26 mouse cellular contexts compared by ENCODE assay signal in the genomic region with DNA sequence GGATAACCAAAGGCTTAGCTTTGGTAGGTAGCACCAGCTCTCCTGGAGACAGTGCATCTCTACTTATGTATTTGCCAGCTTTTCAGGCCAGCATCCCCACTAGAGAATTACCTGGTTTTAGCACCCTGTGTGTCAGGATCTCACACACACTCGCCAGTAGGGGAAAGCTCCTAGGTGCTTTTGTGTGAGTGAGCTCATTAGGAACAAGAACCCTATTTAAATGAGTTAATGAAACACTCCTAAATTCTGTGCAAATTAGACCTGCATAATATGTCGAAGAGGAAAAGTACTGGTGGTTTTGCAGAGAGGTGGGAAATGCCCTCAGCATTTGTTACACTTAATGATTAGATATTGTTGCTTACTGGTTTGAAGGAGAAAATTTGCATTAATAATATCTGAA.
"Had no signal": no experiment of that assay in that cellular context is flagged by ENCODE, and none has a peak within 500 bp of the region (broad histone marks: within the 10 kb centered on the region; RNA-seq: fewer than 3 reads in every experiment).

No protein-coding gene starts in this region.

- H3K4me2 ChIP-seq: heart, embryonic 12.5 days; hindbrain, embryonic 12.5 days; hindbrain, embryonic 14.5 days; intestine, embryonic 15.5 days; limb, embryonic 12.5 days; liver, embryonic 11.5 days; liver, embryonic 13.5 days had no signal

- H3K9me3 ChIP-seq: heart, embryonic 10.5 days; heart, embryonic 12.5 days; hindbrain, embryonic 10.5 days; hindbrain, embryonic 12.5 days; intestine, embryonic 15.5 days; limb, embryonic 10.5 days; limb, embryonic 12.5 days; liver, embryonic 13.5 days had no signal

- H3K4me3 ChIP-seq: gastrocnemius, adult 2 months; heart, embryonic 10.5 days; heart, embryonic 12.5 days; hindbrain, embryonic 10.5 days; hindbrain, embryonic 12.5 days; intestine, embryonic 15.5 days; layer of hippocampus, adult 2 months; left cerebral cortex, adult 2 months; limb, embryonic 10.5 days; limb, embryonic 12.5 days; liver, embryonic 13.5 days had no signal

- H3K36me3 ChIP-seq: heart, embryonic 10.5 days; heart, embryonic 12.5 days; hindbrain, embryonic 10.5 days; hindbrain, embryonic 12.5 days; intestine, embryonic 15.5 days; limb, embryonic 10.5 days; limb, embryonic 12.5 days; liver, embryonic 13.5 days had no signal

- ATAC-seq: inflammation-experienced regulatory T-cells, adult 6 months; intestine, embryonic 15.5 days; intestine, postnatal 0 days had no signal

- DNase-seq: gastrocnemius, adult 2 months; gastrocnemius, postnatal 10 days; gastrocnemius, postnatal 25 days; heart, adult 18-20 months; heart, postnatal 10 days; heart, postnatal 4 days; kidney, adult 18-20 months; kidney, adult 8-10 months; kidney, postnatal 10 days; kidney, postnatal 25 days; kidney, postnatal 4 days; liver; liver, embryonic 13.5 days had no signal

- H3K27me3 ChIP-seq: heart, embryonic 12.5 days; hindbrain, embryonic 12.5 days; intestine, embryonic 15.5 days; limb, embryonic 12.5 days; liver, embryonic 13.5 days had no signal

- H3K27ac ChIP-seq: gastrocnemius, adult 2 months; heart, embryonic 10.5 days; hindbrain, embryonic 10.5 days; hindbrain, embryonic 12.5 days; hindbrain, embryonic 14.5 days; intestine, embryonic 15.5 days; layer of hippocampus, adult 2 months; left cerebral cortex, adult 2 months; limb, embryonic 10.5 days; limb, embryonic 12.5 days; liver, embryonic 13.5 days had no signal

- H3K4me1 ChIP-seq: heart, embryonic 10.5 days; heart, embryonic 12.5 days; hindbrain, embryonic 10.5 days; hindbrain, embryonic 12.5 days; intestine, embryonic 15.5 days; limb, embryonic 10.5 days; limb, embryonic 12.5 days; liver, embryonic 13.5 days had no signal

- H3K9ac ChIP-seq: heart, embryonic 12.5 days; hindbrain, embryonic 12.5 days; hindbrain, embryonic 14.5 days; intestine, embryonic 15.5 days; limb, embryonic 12.5 days; liver, embryonic 13.5 days had no signal
